Mouse (Mus musculus): ENCODE measurements at regions not wholly inside any gene's neighbourhood (a gene's known extent, or its start where the extent isn't known, plus 50 kb on each side); places are given as distances from the start of the nearest gene placed in this dataset.
"Not testable (repeated sequence)": the region's sequence is repeated elsewhere in the genome, so short reads cannot be mapped to it uniquely, and the experiment has no call there.

DNA sequence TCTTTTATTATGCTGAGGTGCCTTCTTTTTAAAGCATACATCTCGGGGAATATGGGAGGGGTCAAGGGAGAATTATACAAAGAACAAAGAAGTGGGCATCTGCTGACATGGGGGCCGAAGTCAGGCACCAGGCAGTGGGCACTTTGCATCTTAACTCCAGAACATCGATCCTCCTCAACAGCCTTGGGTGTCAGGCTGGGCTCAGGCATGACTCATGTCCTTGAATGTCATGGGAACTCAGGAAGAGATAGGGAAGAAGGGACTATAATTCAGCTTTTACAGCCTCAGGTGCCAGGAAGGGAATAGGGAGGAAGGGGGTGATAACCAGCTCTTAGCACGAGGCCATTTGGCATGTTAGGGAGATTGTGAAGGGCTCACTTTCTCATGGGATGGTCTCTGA, 85.6 kb upstream of the Ptprz1 start:
- not testable (repeated sequence) for DNase-seq

DNA sequence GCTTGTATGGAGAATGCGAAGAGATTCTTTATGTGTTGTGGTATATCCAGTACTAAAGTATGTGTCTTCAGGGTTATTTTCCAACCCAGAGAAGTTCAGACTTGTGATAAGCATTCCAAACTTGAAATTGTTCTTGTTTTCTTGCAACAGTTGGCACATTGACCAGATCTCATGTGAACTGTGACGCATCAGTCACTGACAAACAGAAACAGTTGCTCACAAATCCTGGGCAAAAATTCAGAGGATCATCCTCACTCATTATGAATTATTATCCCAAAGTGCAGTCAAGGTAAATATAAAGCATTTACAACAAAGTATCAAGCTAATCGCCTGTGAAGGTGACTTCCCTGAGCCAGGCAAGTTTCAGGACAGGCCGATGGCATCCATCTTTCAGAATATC, 83.5 kb upstream of the Ptprz1 start:
- DNase-seq, result no peak

DNA sequence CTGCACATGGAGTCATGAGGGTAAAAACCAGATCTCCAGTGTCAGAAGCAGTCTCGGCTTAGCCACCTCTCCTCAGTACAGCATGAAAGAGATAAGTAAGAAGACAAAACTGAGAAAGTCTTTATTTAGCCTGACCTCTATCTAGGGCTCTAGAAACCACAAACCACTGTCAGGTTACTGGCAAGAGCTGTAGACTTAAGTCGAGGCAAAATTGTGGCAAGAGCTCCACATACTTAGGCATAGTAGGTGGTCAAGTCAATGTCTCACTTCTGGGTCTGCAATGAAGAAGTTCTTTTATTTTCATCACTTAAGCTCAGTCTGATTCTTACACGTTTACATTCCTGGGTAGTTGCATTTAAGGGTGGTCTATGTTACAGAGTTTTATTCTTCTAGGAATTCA, 82.7 kb upstream of the Ptprz1 start:
- no peak for DNase-seq

DNA sequence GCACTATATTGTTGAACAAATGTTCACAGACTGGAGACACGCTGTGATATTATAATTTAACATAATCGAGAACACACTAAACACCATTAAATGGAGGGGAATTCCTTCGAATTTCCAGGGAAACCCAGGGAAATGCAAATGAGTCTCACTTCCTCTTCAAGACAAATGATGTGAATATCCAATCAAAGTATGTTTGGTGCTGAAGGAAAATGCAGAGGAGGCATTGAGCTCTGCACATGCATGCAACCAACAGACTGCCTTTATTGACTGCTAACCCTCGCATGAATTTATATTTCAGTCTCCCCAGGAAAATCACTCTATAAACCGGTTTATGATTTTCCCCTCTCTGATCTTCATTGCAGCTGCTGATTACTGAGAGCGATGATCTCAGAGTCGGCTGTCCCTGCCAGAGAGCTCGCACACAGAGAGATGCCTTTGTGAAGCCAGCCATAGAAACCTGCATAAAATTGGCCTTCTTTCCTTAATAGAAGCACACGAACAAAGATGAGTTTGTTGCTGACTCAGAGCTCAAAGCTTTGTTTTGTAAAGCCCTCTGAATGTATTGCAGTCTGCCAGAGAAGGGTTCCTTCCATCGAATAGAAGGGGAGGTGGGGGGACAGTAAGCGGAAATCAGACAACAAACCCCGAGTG, 81.1 kb upstream of the Ptprz1 start:
- peak; percentile 8 for DNase-seq

DNA sequence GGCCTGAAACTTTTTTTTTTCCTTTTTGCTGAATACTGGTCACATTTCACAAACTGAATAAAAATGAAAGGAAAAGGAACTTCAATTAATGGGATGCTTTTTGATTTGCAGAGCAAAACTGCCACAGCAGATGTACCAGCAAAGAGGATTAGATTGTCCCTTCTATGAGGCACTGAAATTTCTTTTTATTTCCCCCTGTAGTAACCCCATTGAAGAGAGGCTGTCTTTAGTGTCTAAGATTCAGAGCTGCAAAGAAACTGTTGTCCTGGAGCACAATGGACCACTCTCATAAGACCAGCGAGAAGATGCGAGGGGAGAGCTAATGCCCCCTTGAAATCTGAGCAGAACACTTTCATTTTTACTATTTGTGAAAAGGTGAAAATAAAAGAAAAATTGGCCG, 80.5 kb upstream of the Ptprz1 start:
- DNase-seq, result no peak

DNA sequence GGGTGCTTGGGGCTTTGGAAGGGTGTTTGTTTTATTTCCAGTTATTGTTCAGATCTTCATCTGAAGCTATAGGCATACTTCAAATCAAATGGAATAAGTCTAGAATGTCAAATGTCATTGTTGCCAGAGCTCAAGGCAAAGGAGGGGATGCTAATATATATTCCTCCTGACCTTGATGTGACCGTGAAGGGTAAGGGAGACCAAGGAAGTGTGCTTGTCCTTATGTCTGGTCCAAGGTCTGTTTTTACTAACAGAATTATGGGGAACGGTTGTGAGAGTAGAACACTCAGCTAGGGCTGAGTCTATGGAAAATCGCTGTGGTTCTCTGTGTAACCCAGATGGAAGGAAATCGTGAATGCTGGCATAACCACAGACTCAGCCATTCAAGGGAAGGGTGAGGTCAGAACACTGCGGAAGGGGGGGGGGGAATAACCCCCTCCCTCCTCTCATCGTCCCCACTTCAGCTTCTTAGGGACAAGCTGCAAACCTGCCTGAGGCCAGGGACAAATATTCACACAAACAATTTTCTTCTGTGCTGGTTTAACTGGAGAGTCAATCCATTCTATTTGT, 79.9 kb upstream of the Ptprz1 start:
- DNase-seq, result no peak

DNA sequence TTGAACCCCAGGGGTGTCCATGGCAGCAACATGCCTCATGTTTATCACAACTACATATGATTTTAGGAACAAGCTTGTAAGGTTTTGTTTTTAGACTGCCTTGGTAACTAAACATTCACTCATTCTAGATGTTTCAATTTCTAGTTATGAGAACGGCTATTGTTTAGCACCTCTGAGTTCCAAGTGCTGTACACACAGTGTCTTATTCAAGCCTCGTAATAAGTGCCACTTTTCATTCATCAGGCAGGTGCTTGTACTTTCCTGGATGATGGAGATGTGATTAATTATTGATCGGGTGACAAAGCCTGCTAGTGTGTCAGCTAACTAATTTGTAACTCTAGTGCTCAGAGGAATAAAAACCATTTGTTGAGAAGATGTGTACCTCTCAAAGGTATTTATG, 73.4 kb upstream of the Ptprz1 start:
- DNase-seq, result no peak

DNA sequence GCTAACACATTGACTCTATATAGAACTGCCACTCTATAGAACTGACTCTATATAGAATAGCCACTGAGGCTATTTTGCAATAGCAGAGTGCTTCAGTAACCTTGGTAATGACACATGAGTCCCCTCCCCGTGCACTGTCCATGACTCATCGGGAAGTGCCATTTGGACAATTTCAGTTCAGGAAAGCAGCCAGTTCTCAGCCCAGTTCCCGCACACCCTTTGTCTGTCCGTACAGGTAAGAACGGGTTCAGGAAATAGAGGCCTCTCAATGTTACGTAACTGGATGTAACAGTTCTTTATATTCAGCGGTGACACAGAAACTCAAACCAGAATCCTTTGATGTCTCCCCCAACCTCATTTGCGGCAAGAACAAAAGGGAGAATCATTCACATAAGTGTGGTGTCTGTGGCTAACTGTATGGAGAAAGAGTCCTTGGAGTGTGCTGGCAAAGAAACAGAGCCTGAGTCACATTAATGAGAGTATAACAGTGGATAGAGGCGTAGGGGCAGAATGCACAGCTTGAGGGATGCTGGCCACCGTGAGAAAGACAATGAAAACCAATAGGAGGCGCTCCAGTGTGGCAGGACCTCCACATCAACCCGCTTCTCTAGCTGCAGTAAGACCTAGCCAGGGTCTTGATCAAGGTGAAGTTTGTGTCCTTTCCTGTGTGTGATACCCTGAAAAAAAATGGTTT, 72.8 kb upstream of the Ptprz1 start:
- no peak for DNase-seq

DNA sequence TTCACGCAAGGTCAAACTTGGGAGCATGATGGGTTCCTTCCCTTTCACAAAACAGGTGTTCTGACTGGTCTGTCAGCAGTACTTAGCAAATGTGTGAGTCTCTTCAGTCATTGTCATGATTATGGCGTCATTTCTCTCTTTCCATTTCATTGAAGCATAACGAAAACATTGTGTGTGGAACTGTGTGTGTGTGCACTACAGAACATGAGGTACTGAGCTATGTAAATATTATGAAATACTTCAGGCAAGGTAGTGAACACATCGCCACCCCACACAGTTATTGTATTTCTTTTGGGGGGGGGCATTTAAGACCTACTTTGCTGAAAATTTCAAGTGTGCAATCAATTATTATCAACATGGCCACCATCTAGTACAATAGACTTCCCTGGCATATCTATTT, 71.4 kb upstream of the Ptprz1 start:
- DNase-seq, result no peak

DNA sequence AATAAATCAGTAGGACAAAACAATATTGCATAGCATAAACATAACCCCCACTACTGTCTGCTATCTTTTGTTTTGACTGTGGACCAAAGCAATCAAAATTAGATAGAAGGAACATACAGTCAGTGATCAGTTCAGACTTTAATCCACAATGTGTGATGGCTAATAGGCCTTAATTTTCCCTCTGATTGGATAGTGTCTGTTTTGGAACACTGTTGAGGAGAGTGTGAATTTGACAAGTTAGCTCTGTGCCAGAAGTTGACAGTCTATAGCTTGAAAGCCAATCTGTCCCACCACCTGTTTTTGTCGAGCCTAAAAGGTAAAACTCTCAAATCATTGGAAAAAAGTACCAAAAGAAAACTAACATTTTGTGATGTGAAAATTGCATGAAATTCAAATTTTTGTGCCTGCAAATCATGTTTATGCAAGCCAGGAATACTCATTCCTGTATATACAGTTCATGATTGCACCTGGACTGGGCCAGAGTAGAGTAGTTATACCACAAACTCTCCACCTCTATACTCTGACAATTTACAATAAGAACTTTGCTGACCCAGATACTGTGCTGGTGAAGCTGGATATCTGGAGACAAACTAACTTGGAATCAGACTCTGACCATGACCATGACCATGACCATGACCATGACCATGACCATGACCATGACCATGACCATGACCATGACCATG, 50.1 kb upstream of the Ptprz1 start:
- no peak for DNase-seq
